Mouse (Mus musculus): Measurements from ENCODE around the gene Scfd1.

Scfd1 gene

DNA sequence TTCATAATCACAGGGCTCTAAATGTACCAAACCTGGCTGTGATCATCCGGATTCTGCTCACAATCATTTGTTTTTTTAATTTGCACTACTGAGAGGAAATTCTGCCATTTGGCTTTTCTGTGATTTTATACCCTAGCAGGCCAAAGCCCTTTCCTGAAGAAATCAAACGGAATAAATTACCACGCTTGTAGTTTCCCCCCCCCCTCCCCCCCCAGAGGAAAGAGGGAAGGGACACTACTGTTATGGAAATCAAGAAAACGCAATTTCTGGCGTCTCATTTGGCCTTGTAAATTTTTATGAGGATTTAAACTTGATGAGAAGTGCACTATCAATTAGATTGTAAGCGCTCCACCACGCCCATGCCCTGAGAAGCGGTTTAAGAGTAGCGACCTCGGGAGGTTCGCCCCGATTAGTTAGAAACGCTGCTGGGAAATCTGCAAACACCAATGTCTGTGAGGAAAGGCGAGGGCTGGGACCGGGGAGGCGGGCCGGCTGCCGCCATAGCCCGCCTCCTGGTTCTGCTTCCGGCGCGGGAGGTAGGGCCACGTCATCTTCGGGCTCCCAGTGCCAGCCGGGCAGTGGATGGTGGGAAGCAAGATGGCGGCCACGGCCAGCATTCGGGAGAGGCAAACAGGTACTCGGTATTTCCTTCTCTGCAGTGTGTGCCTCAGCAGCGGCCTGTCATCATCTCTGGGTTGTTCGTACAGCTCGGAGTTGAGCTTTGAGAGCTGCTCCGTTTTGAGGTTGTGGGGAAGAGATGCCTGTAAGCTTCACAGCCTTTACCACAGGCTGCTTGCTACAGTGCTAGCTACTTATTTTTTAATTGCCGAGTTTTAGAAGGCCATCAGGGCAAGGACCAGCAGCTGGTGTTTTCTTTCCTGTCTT is at the start of gene Scfd1:
Gene Scfd1, plus strand, starts transcription at position 508 of the 885 bp plus-strand sequence.
- DNase-seq (ENCODE audit: low spot score): peak; percentile 87

DNA sequence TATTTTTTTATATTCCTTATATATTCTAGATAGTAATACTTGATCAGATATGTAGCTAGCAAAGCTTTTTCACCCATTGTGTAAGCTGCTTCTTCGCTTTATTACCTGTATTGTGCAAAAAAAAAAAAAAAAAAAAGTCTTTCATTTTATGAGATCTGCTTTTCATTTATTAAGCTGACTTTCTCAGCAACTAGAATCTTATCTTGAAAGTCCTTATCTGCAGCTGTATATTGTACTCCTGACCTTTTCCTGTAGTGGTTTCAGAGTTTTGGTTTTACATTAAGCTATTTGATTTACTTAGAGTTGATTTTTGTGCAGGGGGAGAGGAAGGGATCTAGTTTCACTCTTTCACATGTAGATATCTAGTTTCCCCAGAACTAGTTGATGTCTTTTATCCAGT is 40.3 kb upstream of the Scfd1 start:
- no peak for DNase-seq (ENCODE audit: low spot score)

DNA sequence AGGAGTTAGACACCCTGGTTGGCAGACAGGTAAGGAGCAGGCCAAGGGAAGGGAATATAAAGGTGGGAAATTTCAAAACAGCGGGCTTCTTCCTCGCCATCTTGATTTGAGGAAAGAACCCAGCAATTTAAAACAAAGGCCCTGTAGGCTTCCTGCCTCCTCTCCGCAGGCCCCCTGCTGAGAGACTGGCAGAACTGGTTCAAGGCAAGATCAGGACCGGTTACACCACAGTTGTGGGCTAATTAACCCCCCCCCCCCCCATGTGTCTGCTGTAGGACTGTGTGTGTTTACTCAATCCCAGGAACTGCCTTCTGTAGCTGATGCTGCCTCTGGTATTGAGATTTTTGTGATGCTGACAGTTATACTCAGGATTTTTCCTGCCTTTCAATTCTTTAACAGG is 31.2 kb upstream of the Scfd1 start:
- peak; percentile 21 for DNase-seq (ENCODE audit: low spot score)

DNA sequence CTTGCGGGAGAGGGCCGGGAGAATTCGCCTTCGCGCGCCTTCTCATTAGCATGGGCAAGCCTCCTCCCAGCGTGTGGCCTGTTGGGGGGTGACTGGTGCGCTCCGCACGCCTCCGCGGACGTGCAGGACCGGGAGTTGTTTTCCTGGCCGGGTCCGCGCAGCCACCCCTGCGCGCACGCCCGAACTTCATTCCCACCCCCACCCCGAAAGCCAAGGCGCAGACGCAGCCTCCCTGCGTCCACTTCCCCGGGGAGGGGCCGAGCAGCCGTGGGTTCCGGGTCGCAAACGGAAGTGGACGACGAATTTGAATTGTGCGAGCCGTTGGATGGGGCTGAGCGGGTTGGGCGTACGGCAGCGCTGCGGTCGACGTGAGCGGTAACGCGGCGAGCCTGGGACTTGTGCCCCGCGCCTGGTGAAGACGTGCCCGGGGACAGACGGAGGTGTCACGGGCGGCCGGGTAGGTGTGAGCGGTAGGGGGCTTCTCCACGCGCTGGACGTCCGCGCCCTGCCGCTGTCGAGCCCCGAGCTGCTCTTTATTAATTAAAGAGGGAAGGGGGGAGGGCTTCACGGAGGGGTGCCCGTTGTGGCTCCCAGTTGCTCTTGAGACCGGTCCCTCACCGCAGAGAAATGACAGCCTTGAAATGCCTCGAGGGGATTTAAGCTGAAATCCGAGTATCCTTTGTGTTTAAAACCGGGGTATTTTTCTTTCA is 29.2 kb upstream of the Scfd1 start, which contains the start of gene G2e3:
Gene G2e3, plus strand, starts transcription at position 74 of the 710 bp plus-strand sequence.
- peak; percentile 76 for DNase-seq (ENCODE audit: low spot score)

DNA sequence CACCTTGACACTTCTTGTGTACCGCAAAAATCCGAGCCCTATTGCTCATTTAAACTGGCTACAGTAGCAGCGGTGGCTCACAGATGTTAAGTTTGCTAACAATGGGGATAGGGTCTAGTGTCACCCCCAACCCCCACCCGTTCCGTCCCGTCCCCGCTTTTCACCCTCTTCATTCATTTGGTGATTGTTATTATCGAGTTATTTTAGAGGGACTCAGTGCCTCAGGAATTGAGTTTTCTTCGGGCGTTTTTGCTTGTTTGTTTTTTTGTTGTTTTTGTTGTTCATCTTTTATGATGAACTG is 28.7 kb upstream of the Scfd1 start:
- DNase-seq (ENCODE audit: low spot score): no peak

DNA sequence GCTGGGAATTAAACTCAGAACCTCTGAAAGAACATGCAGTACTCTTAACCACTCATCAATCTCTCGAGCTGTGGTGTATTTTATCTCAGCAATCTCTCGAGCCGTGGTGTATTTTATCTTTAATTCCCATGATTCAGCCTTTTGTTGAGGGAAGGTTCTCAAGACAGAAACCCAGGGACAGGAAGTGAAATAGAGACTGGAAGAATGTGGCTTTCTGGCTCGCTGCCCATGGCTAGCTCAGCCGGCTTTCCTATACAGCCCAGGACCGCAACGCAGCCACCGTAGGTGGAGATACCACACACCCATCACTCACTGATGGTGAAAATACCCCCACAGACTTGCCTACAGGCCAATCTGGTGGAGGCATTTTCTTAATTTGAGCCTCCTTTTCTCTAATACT is 22.0 kb upstream of the Scfd1 start:
- no peak for DNase-seq (ENCODE audit: low spot score)

DNA sequence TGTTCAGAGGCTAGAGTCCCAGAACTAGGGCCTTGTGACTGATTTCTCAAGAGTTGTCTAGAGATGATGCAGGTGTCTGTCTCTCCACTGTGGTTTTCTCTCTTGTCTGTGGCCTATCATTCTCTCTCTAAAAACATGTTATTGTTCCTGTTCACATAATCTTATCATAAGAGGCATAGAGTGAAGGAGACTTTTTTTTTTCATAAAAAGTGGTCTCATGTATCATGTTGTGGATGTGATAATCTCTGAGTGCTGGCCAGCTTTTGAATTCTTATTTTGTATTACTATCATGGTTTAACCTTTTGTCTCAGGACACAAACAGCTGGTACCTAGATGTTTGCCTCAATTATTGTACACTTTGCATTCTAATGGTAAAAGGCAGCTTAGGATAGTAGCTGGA is 16.0 kb upstream of the Scfd1 start:
- no peak for DNase-seq (ENCODE audit: low spot score)

DNA sequence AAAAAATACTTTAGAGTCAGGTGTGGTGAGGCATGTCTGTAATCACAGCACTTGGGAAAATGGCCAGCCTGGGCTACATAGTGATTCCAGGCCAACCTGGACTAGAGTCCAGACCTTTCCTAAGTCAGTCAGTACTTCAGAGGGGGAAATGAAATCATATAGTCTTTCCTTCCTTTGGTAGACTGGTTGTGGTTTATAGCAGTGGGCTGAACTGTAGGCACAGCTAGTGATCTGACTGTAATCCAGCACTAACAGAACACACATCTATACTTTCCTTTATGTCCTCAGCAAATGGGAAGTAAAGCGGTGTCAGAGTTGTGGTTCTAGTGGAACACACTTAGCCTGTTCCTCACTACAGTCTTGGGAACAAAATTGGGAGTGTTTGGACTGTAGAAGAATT is 14.4 kb upstream of the Scfd1 start:
- DNase-seq (ENCODE audit: low spot score): no peak

DNA sequence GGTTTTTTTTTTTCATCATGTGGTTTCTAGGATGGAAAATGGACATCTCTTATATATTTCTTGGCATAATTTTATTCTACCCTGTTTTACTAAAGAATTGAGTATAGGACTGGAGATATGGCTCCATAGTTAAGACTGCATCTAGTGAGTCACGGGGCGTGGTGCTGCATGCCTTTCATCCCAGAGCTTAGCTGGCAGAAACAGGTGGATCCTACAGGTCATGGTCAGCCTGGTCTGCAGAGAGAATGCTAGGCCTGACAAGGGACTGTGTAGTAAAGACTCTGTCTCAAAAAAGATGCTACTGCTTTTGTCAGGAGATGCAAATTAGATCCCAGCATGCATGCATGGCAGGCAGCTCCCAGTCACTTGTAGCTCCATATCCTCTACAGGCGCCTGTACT is 8.8 kb upstream of the Scfd1 start:
- DNase-seq (ENCODE audit: low spot score): no peak

DNA sequence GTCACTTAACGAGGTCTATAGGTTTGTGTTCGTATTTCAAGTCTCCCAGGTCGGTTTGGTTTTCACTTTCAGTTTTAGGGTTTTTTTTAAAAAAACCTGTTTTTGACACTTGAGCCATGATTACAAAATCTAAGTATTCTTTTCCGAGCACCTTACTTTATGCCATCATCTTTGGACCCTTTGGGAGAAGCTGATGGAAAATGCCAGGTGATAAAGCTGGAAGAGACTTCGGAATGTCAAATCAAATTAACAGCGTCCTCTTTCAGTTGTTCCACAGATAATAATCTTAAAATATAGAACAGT is 529 bp downstream of the Scfd1 start:
- DNase-seq (ENCODE audit: low spot score): no peak

DNA sequence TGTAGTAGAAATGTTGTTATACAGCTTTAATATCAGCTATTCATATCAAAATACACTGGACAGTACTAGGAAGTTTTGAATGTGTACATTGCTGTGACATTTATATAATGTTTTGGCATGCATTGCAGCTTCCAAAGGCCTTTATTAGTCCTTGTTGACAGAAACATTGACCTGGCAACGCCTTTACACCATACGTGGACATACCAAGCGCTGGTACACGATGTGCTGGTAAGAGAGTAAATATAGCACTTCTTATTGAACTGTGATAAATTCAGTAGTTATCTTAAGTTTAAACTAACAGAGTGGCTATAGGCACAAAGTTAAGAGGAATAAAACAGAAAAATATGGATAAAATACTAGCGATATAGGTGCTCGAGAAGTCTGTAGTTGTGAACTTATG is 22.6 kb downstream of the Scfd1 start:
- DNase-seq (ENCODE audit: low spot score): no peak

DNA sequence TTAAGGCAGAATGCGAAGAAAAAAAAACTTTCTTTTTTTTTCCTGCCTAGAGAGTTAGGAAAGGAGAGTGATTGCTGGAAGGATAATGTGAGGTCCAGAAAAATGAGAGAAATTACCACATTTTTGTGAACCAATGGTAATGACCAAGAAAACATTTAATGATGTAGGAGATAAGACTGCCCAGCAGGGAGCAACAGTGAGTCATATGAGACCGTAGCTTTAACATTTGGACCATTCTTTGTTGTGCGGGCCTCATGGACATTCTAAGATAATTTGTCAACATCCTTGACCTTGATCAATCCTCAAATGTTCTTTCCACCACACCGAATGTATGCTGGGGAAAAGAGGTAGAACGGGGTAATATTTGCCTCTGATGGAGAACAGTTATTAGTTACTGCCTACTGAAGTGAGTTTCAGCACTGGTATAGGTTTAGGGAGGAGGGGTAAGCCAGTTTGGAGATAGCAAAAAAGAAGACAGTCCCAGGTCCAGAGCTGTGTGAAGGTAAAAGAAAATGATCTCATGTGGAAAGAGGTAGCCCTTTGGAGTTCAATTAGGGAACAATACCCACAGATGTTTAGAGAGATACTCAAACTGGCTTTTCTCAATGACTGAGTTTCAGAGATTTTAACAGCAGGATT is 24.9 kb downstream of the Scfd1 start:
- no peak for DNase-seq (ENCODE audit: low spot score)

DNA sequence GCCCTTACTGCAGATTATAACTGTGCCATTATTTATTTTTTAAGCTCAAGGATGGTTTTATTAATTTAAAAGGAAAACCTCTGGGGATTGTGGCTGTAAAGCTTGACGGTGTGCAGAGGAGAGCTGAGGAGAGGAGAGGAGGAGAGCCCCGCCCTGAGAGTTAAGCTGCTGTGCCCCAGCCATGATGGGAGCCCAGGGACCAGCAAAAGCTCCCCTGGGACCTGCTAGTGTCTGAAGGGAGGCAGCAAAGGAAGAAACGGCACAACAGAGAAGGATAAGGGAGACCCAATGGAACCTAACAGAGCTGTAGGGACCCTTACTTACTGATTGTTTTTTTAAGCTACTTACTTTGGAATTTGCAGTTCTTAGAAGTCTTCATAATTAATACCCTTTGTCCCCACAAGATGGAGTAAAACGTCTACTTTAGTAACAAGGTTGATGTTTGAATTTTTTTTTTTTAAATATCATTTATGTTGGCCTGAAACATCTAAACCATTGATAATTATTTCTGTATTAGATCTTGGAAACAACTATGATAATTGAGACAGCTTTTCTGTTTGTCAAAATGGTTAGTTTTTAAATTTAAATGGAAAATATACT is 26.8 kb downstream of the Scfd1 start:
- no peak for DNase-seq (ENCODE audit: low spot score)

DNA sequence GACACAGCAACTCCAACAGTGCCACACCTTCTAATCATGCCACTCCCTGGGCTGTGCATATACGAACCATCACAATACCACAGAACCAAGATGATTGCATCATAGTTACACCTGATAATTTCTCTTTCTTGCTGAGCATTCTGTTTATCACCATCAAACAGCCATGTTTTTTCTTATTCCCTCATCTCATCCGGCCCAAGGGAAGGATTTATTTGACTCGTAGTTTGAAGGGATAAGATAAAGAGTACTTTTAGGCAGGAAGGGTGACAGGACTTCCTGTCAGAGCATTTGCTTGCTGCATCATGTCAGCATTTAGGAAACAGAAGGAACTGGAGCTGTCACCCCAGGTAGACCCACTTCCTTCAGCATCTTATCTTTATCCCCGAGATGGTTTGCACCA is 34.1 kb downstream of the Scfd1 start:
- no peak for DNase-seq (ENCODE audit: low spot score)

DNA sequence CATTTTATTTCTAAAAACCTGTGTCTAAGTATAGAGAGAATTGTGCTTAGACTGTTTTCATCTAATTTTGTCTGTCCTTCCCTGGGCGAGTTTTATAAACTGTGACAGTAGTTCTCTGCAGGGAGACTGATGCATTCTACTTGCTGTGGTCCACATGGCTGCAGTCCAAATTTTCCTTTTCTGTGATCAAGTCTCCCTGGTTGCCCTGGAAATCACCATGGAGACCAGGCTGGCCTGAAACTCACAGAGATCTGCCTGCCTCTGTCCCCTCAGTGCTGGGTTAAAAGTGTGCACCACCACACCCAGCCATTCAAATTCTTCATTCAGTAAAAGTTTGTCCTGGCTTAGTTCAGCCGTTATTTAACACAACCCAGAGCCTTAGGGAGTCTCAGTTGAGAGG is 60.2 kb downstream of the Scfd1 start:
- no peak for DNase-seq (ENCODE audit: low spot score)

DNA sequence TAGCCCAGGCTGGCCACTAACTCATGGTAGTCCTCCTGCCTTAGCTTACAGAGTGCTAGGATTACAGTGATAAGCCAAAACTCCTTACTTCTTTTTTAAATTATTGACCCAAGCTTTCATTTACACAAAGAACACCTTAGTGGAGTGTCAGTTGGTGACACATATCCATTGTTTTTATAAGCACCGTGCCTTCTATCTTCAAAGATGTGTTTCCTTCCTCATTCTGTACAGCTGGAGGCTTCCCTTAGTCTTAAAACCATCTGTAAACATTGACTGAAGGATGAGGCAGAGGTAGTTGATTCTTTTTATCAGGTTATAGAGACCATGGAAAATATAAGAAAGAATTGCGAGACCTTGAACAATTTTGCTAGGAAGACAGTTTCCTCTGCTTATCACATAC is 61.0 kb downstream of the Scfd1 start:
- DNase-seq (ENCODE audit: low spot score): no peak

DNA sequence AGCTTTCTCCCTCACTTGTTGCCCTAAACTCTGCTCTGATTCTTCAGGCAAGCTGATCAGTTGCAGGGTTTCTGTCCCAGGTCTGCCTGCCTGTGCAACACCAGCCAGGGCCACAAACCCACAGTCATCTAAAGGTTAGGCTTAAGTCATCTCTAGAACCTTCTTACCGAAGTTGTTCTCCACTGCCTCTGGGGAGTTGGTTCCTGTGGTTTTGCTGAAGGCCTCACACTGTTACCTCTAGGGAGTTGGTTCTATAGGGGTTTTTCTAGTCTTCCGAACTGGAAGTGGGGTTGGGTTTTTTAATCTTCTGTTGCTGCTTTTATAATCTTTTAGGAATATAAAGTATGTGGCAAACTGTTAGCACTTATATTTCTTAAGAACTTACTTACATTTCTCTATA is 72.0 kb downstream of the Scfd1 start:
- DNase-seq (ENCODE audit: low spot score): no peak

DNA sequence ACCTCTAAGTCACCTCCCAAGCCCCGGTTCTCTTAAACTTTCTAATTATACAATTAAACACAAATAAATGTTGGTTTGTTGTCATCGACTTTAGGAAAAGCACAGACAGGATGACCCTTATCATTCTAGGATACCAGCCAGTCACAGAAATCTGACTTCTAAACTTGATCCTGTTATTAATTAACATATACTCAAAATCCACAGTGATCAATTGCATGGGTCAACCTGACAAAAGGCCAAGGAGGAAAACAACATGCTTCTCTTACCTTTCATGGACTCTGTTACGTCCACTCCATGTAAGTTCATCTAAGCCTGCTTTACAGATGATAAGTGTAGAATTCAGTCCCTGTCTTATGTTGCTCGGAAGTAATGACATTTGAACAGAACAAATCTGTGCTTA is 93.6 kb downstream of the Scfd1 start:
- DNase-seq (ENCODE audit: low spot score): no peak

DNA sequence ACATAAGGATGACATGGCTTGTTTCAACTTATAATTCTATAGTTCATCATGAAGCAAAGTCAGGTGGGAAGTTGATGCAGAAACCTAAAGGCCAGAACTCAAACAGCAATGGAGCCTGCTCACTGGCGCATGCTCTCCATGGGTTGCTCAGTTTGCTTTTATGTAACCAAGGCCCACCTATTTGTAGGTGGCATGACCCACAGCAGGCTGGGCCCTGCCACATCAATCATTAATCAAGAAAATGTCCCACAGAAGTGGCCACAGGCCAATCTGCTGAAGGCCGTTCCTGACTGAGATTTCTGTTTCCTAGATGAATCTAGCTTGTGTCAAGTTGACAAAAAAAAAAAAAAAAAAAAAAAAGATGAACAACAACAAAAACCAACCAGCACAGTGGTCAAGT is 103.9 kb downstream of the Scfd1 start:
- DNase-seq (ENCODE audit: low spot score): no peak

DNA sequence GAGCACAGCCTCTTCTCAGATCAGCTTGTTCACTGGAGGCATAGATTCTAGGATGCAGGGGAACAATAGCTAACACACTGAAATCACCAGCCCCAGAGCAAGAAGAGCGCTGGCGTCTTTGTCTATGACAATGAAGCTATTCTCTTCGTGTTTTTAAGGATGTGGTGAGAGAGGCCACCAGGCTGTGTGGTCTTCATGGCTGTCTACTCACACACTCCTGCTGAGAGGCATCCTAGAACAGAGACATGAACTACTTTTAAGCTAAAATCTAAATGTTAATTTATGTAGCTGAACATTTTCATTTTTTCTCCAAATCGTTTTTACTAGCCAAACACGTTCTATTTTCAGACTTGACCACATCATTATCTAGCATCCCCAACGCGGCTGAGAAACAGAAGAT is 114.7 kb downstream of the Scfd1 start:
- DNase-seq (ENCODE audit: low spot score): no peak

DNA sequence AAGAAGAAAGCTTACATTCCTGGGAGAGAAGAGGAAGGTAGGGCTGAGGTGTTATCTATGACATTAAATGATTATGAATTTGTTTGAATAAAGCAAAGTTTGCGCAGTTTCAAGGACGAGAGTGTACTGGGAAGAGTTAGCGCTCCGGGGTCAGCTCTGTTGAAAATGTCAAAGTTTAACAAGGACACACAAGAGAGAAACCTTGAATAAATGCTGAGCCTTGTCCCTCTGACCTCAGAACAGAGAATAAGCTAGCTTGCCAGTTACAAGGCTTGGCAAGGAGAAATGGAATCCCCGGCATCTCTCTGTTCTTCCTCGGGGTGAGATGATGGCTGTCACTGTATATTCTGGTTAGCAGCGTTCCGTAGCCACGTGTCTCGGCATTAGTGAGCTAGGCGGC is 116.2 kb downstream of the Scfd1 start:
- DNase-seq (ENCODE audit: low spot score): no peak

DNA sequence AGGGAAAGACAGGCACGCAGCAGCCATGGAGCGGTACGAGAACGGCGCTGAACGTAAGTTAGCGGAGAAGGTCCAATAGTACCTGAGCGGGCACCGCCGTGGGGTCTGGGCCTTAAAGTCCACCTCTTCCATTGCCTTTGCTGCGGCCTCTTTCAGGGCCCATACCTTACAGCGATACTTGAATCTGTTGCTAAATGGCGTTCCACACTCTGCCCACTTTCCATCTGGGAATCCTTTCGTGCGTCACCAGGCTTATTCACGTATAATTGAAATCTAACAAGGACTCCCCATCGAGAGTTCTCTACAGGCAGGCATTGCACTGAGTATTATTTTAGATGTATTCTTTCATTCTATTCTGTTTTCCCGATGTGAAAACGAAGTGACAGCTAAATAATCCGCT is 117.3 kb downstream of the Scfd1 start:
- DNase-seq (ENCODE audit: low spot score): no peak

Data from urinary bladder, postnatal 25 days (tissue).